Mouse (Mus musculus) granulocyte monocyte progenitor cell, adult 5-6 weeks (primary cell): ENCODE results near the gene Cacna1d. TPM values are rescaled to one million over a fixed set of nuclear protein-coding genes. Genes with fewer than 3 reads are reported as not detected.

Experiments
- ATAC-seq: replicated peaks from 2 replicates; pipeline ENCODE4 v1.8.0; 2016; ENCODE audit warnings: mild to moderate bottlenecking, moderate TSS enrichment, inconsistent platforms; ENCODE audit not compliant: poor library complexity, severe bottlenecking
- total RNA-seq, 2 experiments: library from RNA; stranded (forward) in 1 of 2; stranded (reverse) in 1 of 2; fragments of 200-712, 200-1000 nt in 1 of 2; fragments of >200 nt in 1 of 2; fragmentation: Nextera tagmentation in 1 of 2; gene quantifications; 2 replicates each; pipeline ENCODE4 v1.2.3; 2014 to 2017

The Cacna1d gene
- total RNA-seq, 2 experiments from 2014 or later: 0.10 TPM; not detected in 1

DNA sequence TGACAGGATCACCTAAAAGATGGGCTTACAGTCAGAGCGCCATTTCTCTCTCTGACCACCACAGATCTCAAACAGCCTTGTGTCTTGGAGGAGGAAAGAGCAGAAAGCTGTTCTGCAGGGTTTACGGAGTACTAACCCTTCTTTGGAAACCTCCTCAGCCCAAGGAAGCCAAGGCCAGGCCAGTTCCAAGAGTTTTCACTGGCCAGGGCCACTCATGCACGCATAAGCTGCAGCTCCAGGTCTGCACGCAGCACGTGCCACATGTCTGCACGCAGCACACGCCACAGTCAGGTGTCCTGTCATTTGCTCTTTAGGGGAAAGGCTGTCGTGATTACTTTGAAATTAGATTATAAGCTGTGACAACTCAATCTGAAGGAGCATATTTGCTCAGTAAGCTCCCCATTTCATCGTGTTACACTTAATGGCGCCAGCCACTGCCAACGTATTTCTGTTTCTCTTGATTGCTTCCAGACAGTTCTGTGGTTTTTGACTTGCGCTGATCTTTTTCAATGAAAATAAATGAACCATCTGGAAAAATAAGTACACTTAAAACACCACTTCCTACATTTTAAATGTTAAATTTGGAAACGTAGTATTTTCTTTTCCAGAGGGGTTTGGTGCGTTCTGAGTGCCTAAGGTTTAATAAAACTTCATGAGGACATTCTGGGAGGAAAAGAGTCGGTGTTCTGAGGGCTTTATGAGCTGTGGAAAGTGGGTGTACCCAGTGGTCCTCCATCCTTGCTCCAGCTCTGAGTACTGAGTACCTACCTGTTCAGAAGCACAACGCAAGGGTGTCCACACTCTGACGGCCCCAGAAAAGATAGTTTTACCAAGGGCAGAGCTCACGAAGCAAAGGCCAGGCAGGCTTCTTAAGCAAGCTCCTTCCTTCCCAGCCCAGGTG lies 308.4 kb downstream of the Cacna1d start:
- ATAC-seq: no peak

DNA sequence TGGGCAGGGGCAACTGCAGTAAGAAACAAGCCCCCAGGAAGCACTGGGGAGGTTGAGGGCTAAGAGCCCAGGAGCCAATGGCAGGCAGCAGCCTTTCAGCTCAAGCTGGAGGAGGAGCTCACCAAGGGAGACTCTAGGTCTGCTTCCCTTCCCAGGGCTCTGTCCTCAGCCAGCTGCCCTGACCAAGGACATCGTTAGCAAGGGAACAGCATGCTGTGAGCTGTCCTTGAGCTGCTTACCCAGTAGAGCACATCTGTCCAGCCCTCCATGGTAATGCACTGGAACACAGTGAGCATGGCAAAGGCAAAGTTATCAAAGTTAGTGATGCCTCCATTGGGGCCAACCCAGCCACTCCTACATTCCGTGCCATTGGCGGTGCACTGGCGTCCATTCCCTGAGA lies 312.9 kb downstream of the Cacna1d start:
- no peak for ATAC-seq

DNA sequence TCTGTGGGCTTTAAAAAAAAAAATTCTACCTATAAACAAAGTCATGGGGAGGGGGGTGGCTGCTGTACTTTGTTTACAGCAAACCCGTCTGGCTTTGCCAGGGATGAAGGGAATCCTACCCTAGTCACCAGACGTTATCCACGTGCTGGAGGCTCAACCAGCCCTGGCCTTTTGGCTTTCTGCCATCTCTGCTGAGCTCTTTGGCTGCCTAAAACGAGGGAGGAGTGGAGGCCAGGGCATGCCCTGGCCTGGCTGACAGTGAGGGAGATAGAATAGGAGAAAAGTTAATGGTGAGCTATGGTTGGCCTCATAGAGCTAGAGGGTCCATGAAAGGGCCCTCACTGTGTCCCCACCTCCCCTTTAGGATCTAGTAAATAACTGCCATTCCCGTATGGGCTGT lies 313.4 kb downstream of the Cacna1d start:
- no peak for ATAC-seq

DNA sequence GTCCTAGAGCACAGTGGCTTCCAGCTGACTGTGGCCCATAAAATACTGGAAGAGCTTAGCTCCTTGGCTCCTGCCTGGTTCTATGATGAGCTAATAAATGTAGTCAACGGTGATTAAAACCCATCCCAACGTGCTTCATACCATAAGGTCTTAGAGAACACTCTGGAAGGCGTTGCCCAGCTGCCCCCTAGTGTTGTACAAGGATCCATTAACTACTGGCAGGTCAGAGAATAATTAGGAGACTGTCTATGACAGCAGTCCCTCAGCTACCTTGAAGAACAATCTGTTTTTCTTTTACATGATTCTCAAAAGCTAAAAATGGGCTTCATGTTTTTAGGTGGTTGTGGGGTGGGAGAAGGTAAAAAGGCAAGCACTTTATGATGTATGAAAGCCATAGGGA lies 315.9 kb downstream of the Cacna1d start:
- no peak for ATAC-seq

DNA sequence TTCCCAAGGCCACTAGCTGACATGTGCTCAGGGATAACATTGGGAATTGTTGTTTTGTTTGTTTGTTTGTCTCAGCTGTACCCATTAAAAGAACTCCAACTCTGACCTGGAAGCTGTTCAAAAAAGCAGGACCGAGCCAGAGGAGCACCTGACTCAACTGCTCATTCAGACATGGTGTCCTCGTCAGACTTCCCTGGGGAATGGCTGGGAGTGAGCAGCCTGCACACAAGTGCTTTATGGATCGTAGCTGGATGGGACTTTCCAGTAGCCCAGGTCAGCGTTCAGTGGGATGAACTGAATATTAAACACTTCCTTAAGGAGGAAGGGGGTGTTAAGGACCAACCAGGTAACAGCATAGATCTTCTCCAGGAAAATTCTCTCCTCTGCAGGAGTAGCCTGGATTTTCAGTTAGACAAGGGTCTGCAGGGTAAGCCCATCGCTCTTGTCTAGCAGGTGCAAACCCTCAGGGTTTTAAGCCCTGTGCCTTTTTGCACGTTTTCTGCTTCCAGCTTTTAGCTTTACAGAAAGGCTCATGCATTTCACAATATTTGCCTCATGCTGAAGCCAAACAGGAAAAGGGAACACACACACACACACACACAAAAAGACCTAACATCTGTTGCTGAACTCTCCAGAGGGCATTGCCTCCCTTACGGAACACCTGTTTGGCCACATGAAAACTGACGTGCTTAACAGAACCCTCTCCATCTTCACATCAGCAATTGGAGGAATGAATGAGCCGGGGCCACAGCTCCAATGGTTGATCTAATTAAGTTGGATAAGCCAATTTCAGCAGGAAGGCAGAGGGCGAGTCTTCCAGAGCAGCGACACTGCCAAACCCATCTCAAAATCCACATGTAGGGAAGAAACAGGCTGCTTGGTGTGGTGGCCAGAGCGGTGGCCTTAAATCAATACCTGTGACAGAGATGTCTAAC lies 318.2 kb downstream of the Cacna1d start:
- peak; percentile 55 for ATAC-seq

DNA sequence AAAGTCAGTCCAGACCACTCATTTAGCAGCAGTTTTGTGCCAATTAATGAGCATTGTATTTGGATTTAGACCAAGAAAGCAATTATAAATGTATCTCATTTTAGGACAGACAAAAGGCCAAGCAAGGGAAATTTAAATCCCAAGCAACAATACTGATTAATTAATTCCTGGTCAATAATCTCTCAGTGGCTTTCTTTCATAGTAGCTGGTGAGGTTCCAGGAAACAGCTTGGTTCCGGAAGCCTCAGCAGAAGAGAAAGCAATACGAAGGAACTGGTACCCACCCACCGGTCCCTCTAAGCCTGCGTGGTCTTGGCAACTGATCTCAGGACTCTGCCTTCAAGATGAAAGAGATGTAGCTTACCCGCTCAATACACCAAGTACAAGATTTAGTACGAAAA lies 319.7 kb downstream of the Cacna1d start:
- ATAC-seq: no peak

DNA sequence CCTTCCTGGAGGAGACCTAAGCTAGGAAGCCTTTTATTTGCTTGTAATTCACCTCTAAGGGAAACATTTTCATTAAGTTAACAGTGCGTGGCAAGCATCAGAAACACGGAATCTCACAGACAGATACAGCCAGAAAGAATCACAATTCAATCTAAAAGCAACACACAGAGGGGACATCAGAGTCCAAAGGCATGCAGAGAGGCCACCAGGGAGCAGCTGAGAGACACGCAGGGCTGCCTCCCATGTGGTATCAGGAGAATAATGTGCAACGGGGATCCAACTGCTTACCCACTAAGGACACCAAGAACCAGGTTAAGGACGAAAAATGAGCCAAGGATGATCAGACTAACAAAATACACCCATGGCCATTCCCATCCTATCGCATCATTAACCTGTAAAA lies 320.2 kb downstream of the Cacna1d start:
- no peak for ATAC-seq

DNA sequence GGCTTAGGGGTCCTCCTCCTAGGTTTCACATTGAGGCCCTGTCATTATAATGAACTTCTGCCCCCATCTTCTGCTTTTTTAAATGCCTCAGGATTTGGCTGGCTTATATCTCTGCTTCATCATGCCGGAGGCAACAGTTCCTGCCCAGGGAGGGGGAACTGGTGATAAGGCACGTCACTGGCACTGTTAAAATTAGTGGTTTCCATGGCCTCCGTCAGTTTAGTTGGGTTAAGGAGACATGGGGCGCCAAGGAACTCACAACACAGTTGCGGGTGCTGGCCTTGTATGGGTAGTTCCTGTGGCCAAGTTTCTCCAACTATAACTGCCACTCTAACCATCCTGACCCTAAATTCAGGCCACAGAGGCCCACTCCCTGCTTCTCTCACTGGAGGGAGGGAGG lies 321.8 kb downstream of the Cacna1d start:
- peak; percentile 83 for ATAC-seq

DNA sequence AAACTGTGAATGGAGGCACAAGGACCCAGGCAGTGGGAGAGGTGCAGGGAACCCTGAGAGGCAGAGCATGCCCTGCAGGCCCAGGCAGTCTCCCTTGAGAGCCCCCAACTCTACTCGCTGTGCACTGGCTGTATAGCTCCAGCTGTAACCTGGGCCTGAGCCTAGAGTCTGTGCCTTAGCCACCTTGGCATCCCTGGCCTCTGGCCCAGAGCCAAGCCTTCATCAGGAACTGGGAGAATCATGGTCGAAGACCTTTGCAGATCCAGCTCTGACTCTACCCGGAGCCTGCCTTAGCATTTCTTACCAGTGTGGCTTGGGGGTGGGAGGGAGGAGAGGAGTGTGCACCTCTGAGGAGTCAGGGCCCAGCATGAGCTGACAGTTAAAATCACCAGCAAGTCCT lies 322.4 kb downstream of the Cacna1d start:
- no peak for ATAC-seq

DNA sequence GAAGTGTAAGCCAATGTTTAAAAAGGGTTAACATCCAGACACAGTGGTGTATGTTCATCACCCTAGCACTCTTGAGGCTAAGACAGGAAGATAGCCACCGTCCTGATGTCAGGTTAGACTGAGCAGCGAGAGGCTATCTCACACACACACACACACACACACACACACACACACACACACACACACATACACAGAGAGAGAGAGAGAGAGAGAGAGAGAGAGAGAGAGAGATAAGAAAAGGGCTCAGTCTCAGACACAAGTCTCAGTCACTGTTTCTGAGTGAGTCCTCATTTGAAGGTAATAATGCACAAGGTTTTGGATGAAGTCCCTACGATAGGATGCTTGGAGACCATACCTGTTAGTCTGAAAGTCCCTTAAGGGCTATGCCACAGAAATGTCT lies 322.9 kb downstream of the Cacna1d start:
- ATAC-seq: no peak

DNA sequence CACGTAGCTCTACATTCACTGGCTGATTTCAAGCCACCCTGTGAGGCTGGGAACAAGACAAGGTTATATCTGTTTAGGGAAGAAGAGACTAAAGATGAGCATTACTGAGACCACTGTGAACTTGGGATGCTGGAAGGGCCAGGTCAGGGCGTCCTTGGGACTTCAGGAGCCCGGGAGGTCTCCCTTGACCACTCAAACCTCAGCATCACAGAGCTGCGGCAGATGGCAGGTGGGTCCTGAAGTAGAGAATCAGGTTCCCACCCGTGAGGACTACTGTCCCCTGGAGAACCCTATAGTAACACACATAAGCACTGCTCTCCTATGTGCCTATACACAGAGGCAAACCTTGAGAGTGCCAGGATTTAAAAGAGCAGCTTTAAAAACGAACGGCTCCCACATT lies 323.6 kb downstream of the Cacna1d start:
- ATAC-seq: no peak

DNA sequence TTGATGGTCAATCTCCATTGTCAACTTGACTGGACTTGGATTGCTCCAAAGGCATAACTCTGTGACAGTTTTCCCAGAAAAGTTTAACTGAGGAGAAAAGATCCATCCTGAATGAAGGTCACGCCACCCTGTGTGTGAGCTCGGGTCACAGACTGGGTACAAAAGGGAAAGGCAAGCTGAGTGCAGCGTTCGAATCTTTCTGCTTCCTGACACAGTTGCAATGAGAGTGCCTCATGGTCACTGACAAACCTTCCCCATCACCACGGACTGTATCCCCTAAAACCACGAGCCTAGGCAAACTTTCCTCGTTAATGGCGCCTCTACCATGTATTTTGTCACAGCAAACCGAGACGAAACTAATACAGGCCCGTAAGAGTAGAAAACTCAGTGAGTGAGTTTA lies 325.2 kb downstream of the Cacna1d start:
- ATAC-seq: no peak

DNA sequence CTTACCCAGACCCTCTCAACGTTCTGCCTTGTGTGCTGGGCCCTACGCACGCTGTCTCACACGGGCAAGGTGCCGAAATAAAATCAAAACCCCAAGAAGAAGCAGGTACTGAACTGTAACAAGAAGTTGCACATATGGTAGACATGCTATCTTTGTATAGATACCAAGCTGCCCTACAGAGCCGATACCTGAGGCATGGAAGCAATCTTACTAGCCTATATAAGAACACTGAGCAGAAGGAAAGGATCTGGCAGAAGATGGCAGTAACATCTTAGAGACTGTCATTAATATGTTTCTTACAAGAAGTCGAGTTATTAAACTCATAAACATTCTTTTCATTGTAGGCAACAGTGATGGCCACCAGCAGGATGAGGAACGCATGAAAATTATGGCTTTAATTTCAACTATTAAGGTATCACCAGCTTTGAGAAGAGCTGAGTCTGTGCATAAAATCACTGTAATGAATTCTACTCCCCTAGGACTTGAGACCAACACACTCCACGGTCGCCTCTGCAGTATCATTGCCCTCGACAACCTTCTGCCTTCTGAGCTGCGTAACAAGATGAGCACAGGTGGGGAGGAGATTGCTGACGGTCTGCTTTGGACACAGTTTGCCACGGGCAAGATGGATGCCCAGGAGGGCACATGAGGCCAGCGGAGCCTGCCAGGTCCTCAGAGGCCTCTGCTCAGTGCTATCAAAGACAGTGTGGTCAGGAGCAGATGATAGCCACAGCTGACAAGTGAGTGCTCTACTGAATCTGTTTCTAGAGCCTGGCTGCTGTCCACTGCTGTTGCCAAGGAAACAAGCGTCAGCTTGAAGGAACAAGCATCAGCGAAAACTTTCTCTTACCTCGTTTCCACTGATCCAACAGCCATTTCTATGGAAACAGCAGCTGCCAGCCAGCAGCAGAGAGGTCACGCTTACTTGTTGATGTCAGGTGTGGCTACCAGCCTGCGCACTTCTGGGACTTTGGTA lies 327.2 kb downstream of the Cacna1d start:
- ATAC-seq: no peak

DNA sequence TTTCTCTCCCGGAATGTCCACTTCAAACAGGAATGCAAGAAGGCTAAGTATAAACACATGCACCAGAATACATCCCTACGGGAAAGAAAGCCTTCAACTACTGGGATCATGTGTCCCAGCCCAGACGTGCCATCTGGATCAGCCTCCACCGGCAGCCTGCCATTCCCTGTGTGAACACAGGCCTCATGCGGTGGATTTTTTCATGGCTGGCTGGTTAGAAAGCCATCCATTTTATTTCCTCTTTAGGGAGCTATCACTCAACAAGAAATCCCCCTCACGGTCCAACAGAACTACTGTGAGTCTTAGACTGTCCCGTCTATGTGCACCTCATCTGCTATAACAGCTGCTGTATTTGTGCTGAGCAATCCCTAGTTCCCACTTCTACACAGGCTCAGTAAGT lies 343.5 kb downstream of the Cacna1d start:
- ATAC-seq: no peak

DNA sequence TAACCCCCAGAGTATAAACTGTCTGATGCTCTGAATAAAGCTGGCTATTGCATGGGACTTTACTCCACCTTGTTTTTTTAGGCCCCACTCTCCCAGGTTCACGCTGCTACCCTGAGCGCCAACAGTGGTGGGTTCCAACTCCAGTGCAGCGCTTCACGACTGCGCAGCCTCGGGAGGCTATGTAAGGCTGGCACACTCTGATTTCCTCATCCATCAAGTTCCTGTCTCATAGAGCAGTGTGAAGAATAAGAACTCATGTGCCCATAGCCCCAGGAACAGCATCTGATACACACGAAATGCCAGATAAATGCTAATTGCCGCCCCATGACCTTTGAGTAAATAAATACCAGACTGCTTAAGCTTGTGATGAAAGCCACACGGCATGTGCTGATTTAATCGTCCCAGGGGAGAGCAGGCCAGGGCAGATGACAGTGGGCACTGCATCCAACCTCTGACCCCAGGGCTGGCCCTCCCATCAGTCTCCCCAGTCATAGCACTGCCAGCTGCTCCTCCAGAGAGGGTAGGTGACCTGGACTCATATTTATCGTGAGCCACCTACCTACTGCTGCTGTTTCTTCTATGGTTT lies 352.8 kb downstream of the Cacna1d start:
- no peak for ATAC-seq

DNA sequence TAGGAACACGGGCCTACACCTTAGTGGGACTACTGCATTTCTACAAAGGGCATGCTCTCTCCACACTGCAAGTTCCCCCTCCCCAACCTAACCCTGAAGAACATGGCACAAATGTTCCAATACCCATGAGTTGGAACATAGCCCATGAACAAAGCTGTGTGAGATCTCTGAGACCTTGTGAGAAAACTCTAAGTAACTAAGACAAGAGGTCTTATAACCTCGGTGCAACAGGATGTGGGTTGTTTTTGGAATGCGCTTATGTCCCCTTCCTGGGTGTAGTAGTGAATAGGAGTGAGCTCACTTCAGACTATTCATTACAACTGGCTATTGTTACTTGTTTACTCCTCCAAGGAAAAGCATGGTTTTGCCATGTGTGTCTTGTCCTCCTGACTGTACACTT lies 353.3 kb downstream of the Cacna1d start:
- no peak for ATAC-seq

DNA sequence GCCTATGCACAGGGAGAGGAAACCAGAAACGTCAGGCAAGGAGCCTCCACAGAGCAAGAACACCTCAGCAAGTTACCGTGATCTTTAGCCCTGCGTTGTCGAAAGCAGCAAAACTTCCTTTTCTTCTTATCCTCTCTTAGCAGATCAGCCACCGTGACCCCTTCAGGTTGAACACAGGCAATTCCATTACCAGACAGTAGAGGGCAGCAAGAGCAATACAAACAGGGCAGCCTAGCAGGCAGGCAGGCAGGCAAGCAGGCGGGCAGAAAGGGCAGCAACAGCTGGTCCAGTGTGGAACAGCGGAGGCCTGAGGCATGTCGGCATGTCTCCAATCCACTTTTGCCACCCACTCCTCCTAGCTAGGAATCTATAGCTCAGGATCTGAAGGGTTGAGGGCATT lies 354.3 kb downstream of the Cacna1d start:
- ATAC-seq: peak; percentile 91

DNA sequence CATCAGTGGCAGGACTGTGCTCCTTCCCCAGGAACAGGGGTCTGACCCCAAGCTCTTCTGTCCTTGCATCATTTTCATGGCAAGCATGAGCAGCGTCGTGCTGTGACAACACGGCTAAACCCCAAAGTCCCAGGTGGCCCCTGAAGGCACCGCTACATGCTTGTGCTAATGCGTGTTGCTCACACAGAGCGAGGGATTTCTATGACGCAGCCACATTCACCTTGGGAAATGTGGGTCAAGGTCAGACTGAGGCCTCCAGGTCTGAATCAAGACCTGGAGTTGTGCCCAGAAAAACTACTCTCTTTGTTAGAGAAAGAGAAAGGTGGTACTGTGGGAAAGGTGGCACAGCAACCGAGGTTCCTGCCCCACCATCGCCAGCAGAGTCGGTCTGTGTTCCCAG lies 355.9 kb downstream of the Cacna1d start:
- ATAC-seq: no peak

DNA sequence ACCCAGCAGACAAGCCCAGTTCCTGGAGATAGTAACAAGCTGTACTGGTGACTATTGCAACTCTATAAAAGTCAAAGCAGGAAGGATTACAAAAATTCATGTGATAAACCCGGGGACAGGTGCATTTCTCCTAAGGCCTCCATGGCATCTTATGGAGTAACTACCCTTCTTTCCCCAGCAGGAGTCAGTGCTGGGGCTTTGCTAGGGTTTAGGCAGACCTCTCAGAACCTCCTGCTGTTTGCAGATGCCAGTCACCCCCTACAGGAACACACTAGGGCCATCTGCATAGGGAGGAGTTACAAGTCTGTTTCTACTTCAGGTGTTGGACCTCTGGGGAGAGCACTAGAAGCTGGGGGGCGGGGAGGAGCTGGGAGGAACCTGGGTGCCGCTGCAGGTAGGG lies 357.6 kb downstream of the Cacna1d start:
- ATAC-seq: 0 out of 2 replicates have a peak, but pooled peaks have one; percentile 14

DNA sequence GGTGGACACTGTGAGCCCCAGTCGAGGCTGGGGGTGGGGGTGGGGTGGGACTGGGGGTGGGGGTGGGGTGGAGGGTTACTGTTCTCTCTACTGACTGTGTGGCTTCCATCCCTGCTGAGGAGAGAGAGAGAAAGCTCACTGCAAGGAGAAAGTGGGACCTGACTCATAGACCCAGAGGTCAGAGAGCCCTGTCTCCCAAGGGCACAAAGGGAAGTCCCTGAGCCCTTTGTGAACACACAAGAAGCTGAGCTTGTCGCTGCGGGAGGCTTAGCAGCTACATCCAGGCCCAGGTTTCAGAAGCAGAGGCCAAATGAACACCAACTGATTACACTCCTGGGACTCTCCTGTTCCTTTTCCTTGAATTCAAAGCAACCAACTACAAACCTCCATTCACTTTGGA lies 360.0 kb downstream of the Cacna1d start:
- no peak for ATAC-seq
